8 mouse cellular contexts compared by ENCODE assay signal in the genomic region with DNA sequence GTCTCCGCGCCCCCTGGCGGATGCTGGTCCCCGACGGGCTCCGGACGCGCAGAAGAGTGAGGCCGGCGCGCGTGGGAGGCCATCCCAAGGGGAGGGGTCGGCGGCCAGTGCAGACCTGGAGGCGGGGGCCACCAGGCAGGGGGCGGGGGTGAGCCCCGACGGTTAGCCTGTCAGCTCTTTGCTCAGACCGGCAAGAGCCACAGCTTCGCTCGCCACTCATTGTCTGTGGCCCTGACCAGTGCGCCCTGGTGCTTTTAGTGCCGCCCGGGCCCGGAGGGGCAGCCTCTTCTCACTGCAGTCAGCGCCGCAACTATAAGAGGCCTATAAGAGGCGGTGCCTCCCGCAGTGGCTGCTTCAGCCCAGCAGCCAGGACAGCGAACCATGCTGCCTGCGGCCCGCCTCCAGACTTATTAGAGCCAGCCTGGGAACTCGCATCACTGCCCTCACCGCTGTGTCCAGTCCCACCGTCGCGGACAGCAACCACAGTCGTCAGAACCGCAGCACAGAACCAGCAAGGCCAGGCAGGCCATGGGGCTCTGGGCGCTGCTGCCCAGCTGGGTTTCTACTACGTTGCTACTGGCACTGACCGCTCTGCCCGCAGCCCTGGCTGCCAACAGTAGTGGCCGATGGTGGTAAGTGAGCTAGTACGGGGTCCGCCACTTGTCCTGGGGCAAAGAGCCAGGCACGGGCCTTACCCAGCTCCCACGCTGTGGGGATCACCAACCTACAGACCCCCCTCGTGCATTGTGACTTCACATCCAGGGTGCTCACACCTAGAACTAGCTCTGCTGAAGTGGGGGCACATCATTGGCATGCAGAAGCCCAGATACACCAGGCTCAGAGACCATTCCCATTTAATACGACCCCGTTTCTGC. TPM values are rescaled to one million over a fixed set of nuclear protein-coding genes. Genes with fewer than 3 reads are reported as not detected.
DNase-seq lines count a peak whose midpoint lies in the region; ATAC-seq and TF ChIP-seq lines count a peak whose summit lies in the region.

Gene Wnt1 (plus strand): TSS at position 197 of the 875 bp plus-strand sequence.

- H3K36me3 ChIP-seq in embryonic facial prominence, embryonic 15.5 days, result no peaks in the 10 kb centered on the region
- H3K36me3 ChIP-seq in intestine, postnatal 0 days (ENCODE audit: control insufficient read depth, insufficient read depth), result no peaks in the 10 kb centered on the region

- no peak for ATAC-seq in embryonic facial prominence, embryonic 15.5 days (ENCODE audit: insufficient number of reproducible peaks, low FRiP score, low TSS enrichment, low read depth)
- no peak for ATAC-seq in intestine, postnatal 0 days

- H3K9ac ChIP-seq in embryonic facial prominence, embryonic 15.5 days, result no peak within 1 kb of the TSS
- no peak within 1 kb of the TSS for H3K9ac ChIP-seq in intestine, postnatal 0 days (ENCODE audit: low read depth, low read length)

- intact Hi-C loops in left cerebral cortex, postnatal 25 days (cut with DNase I), result loop anchor here (2.0 to 10.0 kb wide), 2 partner anchors 27 to 215 kb away; partner anchors contain the start of genes 4930415O20Rik, Arf3 and Ccnt1

- H3K27ac ChIP-seq in embryonic facial prominence, embryonic 15.5 days (replicated peaks), result no peak within 1 kb of the TSS
- no peak within 1 kb of the TSS for H3K27ac ChIP-seq in intestine, postnatal 0 days (ENCODE audit: low read depth, low read length)

- H3K27me3 ChIP-seq in embryonic facial prominence, embryonic 15.5 days, result peaks cover 86% of the 10 kb centered on the region
- peaks cover 80% of the 10 kb centered on the region for H3K27me3 ChIP-seq in intestine, postnatal 0 days (replicated peaks; ENCODE audit: control insufficient read depth, insufficient read depth, low read length)

- peak within 1 kb of the TSS; percentile 44 for H3K4me2 ChIP-seq in embryonic facial prominence, embryonic 15.5 days (replicated peaks)
- peak within 1 kb of the TSS; percentile 58 for H3K4me2 ChIP-seq in intestine, postnatal 0 days (replicated peaks; ENCODE audit: low read depth)

- DNase-seq in urinary bladder, postnatal 25 days (ENCODE audit: low spot score), result peak; percentile 63
- no peak for DNase-seq in urinary bladder, postnatal 10 days (ENCODE audit: low spot score)
- peak; percentile 72 for DNase-seq in lung, postnatal 14 days
- peak; percentile 51 to 86 for DNase-seq in spleen, postnatal 4 days (ENCODE audit: low spot score in 2 of 2)
- no peak for DNase-seq in left cerebral cortex, postnatal 25 days (ENCODE audit: low spot score in 2 of 2)
- DNase-seq in right cerebral cortex, postnatal 36 days (ENCODE audit: low spot score in 2 of 2), result no peak

- peaks cover 35% of the 10 kb centered on the region for H3K4me1 ChIP-seq in embryonic facial prominence, embryonic 15.5 days
- H3K4me1 ChIP-seq in intestine, postnatal 0 days (replicated peaks; ENCODE audit: control insufficient read depth, insufficient read depth, low read length), result peaks cover 4% of the 10 kb centered on the region; the same call in 1 of the 2 replicates

- 2% methylated on average over 51 of the region's 51 CpGs for WGBS in embryonic facial prominence, embryonic 15.5 days
- WGBS in intestine, postnatal 0 days, result 5% methylated on average over 51 of the region's 51 CpGs

- TF ChIP-seq CTCF in intestine, postnatal 0 days (IDR thresholded peaks at IDR 0.05; ENCODE audit: low read depth), result peak; percentile 80

- H3K4me3 ChIP-seq in embryonic facial prominence, embryonic 15.5 days (replicated peaks), result peak within 1 kb of the TSS; percentile 28
- peak within 1 kb of the TSS; percentile 34 for H3K4me3 ChIP-seq in intestine, postnatal 0 days (ENCODE audit: low read depth, low read length)

- H3K9me3 ChIP-seq in embryonic facial prominence, embryonic 15.5 days (replicated peaks), result no peaks in the 10 kb centered on the region
- H3K9me3 ChIP-seq in intestine, postnatal 0 days (ENCODE audit: control insufficient read depth), result peaks cover 3% of the 10 kb centered on the region; the same call in 1 of the 2 replicates

RNA-seq across cellular contexts. Expression of gene Wnt1, which starts in this region (rescaled TPM):
- polyA plus RNA-seq in embryonic facial prominence, embryonic 15.5 days (2015; fragmentation: Nextera tagmentation; extraction: Ambion mirVana), result 0.07 TPM in 1 of 2 replicates, not detected in the other
- not detected in 2 replicates for polyA plus RNA-seq in intestine, postnatal 0 days (2015; fragmentation: Nextera tagmentation; extraction: Ambion mirVana)
- not detected for total RNA-seq in left cerebral cortex, postnatal 25 days (2021)

Comparison
In these comparisons a context has a peak if more than half of its experiments do, and no peak if none do; other contexts are left out.
1. DNase-seq: peak in urinary bladder, postnatal 25 days (single experiment), lung, postnatal 14 days (single experiment) and spleen, postnatal 4 days (2 of 2); none in urinary bladder, postnatal 10 days (single experiment), left cerebral cortex, postnatal 25 days (0 of 2) and right cerebral cortex, postnatal 36 days (0 of 2).